Mouse (Mus musculus) erythroblast, embryonic 14.5 days (primary cell): ENCODE data around the gene Cd44.

Experiments
- GATA1 ChIP-seq: IDR thresholded peaks from 2 replicates; pipeline ENCODE4 v1.6.1; 2012; ENCODE audit warnings: low read length, inconsistent platforms, mixed read lengths
- TAL1 ChIP-seq: IDR thresholded peaks from 3 replicates; pipeline ENCODE4 v1.6.1; 2012; ENCODE audit warnings: low read length, inconsistent platforms, mixed read lengths

- TF ChIP-seq GATA1 (no peak), TAL1 (no peak)
These were observed 73.6 kb downstream of the Cd44 start for GRCm38 (mm10) chr2:102827841-102828240.
